Mouse (Mus musculus) spleen, postnatal 4 days (tissue): ENCODE results near the gene Trmt13.
A peak's percentile ranks its signal among the peaks of the same experiment; 100 is the strongest.
"Not testable (repeated sequence)": the region's sequence is repeated elsewhere in the genome, so short reads cannot be mapped to it uniquely, and the experiment has no call there.

Experiments used
- DNase-seq, 2 experiments: peaks; one replicate each; pipeline ENCODE4 v3.0.0; 2022; ENCODE audit warnings: low spot score in 2 of 2

The Trmt13 gene

GRCm38 (mm10) chr3:116614295-116614892, at the start of gene Trmt13:
TSS of gene Trmt13 (minus strand) at chr3:116614587.
- DNase-seq, result no peak

GRCm38 (mm10) chr3:116662463-116662863, 48.1 kb upstream of the Trmt13 start, which contains the start of gene Mfsd14a:
TSS of gene Mfsd14a (minus strand) at chr3:116662677.
- peak; percentile 100 for DNase-seq

GRCm38 (mm10) chr3:116661870-116662414, 47.6 kb upstream of the Trmt13 start:
- DNase-seq, result no peak

- no peak for DNase-seq
Observed at GRCm38 (mm10) chr3:116661288-116661869, 47.0 kb upstream of the Trmt13 start.

- DNase-seq, result no peak
Observed at GRCm38 (mm10) chr3:116659856-116660430, 45.6 kb upstream of the Trmt13 start.

GRCm38 (mm10) chr3:116658928-116659565, 44.7 kb upstream of the Trmt13 start:
- DNase-seq, result no peak

- no peak for DNase-seq
Observed at GRCm38 (mm10) chr3:116656184-116656965, 42.0 kb upstream of the Trmt13 start.

- DNase-seq, result not testable (repeated sequence)
Observed at GRCm38 (mm10) chr3:116654051-116654450, 39.7 kb upstream of the Trmt13 start.

- DNase-seq, result no peak
Observed at GRCm38 (mm10) chr3:116653278-116653945, 39.0 kb upstream of the Trmt13 start.

- DNase-seq, result no peak
Observed at GRCm38 (mm10) chr3:116652033-116652446, 37.7 kb upstream of the Trmt13 start.

- DNase-seq, result peak in 1 of 2 experiments; percentile 42
Observed at GRCm38 (mm10) chr3:116650698-116651097, 36.3 kb upstream of the Trmt13 start.

GRCm38 (mm10) chr3:116648805-116649204, 34.4 kb upstream of the Trmt13 start:
- no peak for DNase-seq

GRCm38 (mm10) chr3:116646387-116646786, 32.0 kb upstream of the Trmt13 start:
- DNase-seq, result no peak

GRCm38 (mm10) chr3:116642373-116642772, 28.0 kb upstream of the Trmt13 start:
- DNase-seq, result no peak

- no peak for DNase-seq
Observed at GRCm38 (mm10) chr3:116641811-116642371, 27.5 kb upstream of the Trmt13 start.

- no peak for DNase-seq
Observed at GRCm38 (mm10) chr3:116640024-116640423, 25.6 kb upstream of the Trmt13 start.

- DNase-seq, result no peak
Observed at GRCm38 (mm10) chr3:116638572-116638971, 24.2 kb upstream of the Trmt13 start.

- DNase-seq, result no peak
Observed at GRCm38 (mm10) chr3:116637693-116638476, 23.5 kb upstream of the Trmt13 start.

GRCm38 (mm10) chr3:116635799-116636198, 21.4 kb upstream of the Trmt13 start:
- no peak for DNase-seq

- no peak for DNase-seq
Observed at GRCm38 (mm10) chr3:116634853-116635252, 20.5 kb upstream of the Trmt13 start.
